Mouse (Mus musculus): ENCODE measurements around the gene Slx4ip. TPM values are rescaled to one million over a fixed set of nuclear protein-coding genes. Genes with fewer than 3 reads are reported as not detected.

Slx4ip gene
- total RNA-seq, 2 experiments from 2014 or later: 2.3 to 2.4 TPM

Other genes starting within 250 kb of the Slx4ip start
- under 1 TPM in 1 of 2 experiments, not detected in 1; 0.33 TPM for gene Snap25, start 177.8 kb upstream of the Slx4ip start, total RNA-seq (2021)
- gene AL731706.2, start 5.5 kb upstream of the Slx4ip start, total RNA-seq (2021): 10 to 100 TPM; 19.8 to 23.8 TPM
- gene AL731706.1, start 171 bp downstream of the Slx4ip start, total RNA-seq (2021): 10 to 100 TPM; 25.2 to 35.5 TPM
- 10 to 100 TPM; 38.2 to 47.5 TPM for gene Mkks, start 171 bp downstream of the Slx4ip start, total RNA-seq (2021)
- gene Jag1, start 225.4 kb downstream of the Slx4ip start, total RNA-seq (2021): 10 to 100 TPM; 15.7 to 16.0 TPM